10 mouse cellular contexts compared by ENCODE assay signal in the genomic region with DNA sequence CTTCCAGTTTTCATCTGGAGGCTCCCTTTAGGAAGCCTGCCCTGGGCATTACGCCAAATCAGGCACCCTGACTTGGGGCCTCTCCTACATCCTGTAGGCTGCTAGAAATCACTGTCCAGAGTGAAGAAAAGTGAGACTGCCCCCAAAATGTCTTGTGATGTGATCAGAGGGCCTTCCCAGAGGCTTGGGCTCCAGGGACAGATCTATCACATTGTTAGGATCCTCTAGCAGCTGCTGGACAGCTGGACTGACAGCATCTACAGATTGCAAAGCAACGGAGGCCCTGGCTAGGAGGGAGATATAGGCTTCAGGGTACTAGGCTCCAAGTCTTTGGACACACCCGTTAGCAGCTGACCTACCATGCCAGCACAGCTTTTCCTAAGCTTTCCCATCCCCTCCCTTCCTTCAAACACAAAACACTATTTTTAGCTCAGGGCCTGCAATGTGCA. TPM values are rescaled to one million over a fixed set of nuclear protein-coding genes. Genes with fewer than 3 reads are reported as not detected.
DNase-seq lines count a peak whose midpoint lies in the region; ATAC-seq lines count a peak whose summit lies in the region.
"Had no signal": no experiment of that assay in that cellular context is flagged by ENCODE, and none has a peak within 500 bp of the region (broad histone marks: within the 10 kb centered on the region; RNA-seq: fewer than 3 reads in every experiment).

No protein-coding gene starts in this region.

- peak; percentile 26 for DNase-seq in gastrocnemius, postnatal 14 days
- DNase-seq in gastrocnemius, postnatal 10 days = no peak
- peak; percentile 72 for DNase-seq in NIH3T3 (ENCODE audit: low read depth)
- DNase-seq in thymus, postnatal 10 days (ENCODE audit: low spot score in 2 of 2) = no peak
- DNase-seq in frontal cortex, adult 2 months (ENCODE audit: extremely low spot score in 1 of 2, low spot score in 1 of 2) = no peak
- DNase-seq in layer of hippocampus, adult 18-20 months (ENCODE audit: low spot score in 2 of 2) = no peak
- DNase-seq: layer of hippocampus, adult 9-11 months had no signal

- H3K9me3 ChIP-seq in heart, embryonic 12.5 days (replicated peaks) = no peaks in the 10 kb centered on the region
- no peaks in the 10 kb centered on the region for H3K9me3 ChIP-seq in limb, embryonic 15.5 days

- peak overlapping the region; percentile 38 for H3K4me2 ChIP-seq in heart, embryonic 12.5 days
- no peak overlapping the region for H3K4me2 ChIP-seq in limb, embryonic 15.5 days

- no peak overlapping the region for H3K4me3 ChIP-seq in heart, embryonic 12.5 days
- no peak overlapping the region for H3K4me3 ChIP-seq in limb, embryonic 15.5 days

- WGBS in heart, embryonic 12.5 days = 29% methylated on average over 3 of the region's 3 CpGs
- WGBS in limb, embryonic 15.5 days = 46% methylated on average over 3 of the region's 3 CpGs

- intact Hi-C loops in gastrocnemius, postnatal 14 days (cut with DNase I; ENCODE audit: low total_unique reads) = no loop called here

- H3K9ac ChIP-seq in heart, embryonic 12.5 days = peak overlapping the region; percentile 29; the same call in 1 of the 2 replicates
- no peak overlapping the region for H3K9ac ChIP-seq in limb, embryonic 15.5 days

- H3K27ac ChIP-seq in heart, embryonic 12.5 days (ENCODE audit: poor library complexity, severe bottlenecking) = peak overlapping the region; percentile 95
- H3K27ac ChIP-seq in limb, embryonic 15.5 days = peak overlapping the region; percentile 86

- peaks cover 91% of the 10 kb centered on the region for H3K36me3 ChIP-seq in heart, embryonic 12.5 days
- H3K36me3 ChIP-seq in limb, embryonic 15.5 days = peaks cover 88% of the 10 kb centered on the region

- H3K27me3 ChIP-seq in heart, embryonic 12.5 days (replicated peaks) = no peaks in the 10 kb centered on the region
- no peaks in the 10 kb centered on the region for H3K27me3 ChIP-seq in limb, embryonic 15.5 days
- H3K27me3 ChIP-seq: CH12.LX had no signal

- peaks cover 96% of the 10 kb centered on the region for H3K4me1 ChIP-seq in heart, embryonic 12.5 days (replicated peaks)
- peaks cover 53% of the 10 kb centered on the region for H3K4me1 ChIP-seq in limb, embryonic 15.5 days

- ATAC-seq in heart, embryonic 12.5 days (ENCODE audit: insufficient number of reproducible peaks, low FRiP score) = 0 out of 2 replicates have a peak, but pooled peaks have one; percentile 47
- ATAC-seq in limb, embryonic 15.5 days (ENCODE audit: insufficient number of reproducible peaks, low FRiP score, low TSS enrichment, low read depth) = peak; percentile 56

RNA-seq across cellular contexts. Expression of gene Wdr1, which starts 13.5 kb away (rescaled TPM):
- 10 to 100 TPM; 73.7 to 98.4 TPM for total RNA-seq in gastrocnemius, postnatal 14 days (2021)
- total RNA-seq in gastrocnemius, postnatal 10 days (2021) = 100 to 1,000 TPM; 137 to 146 TPM
- 253 and 257 TPM in 2 replicates for polyA plus RNA-seq in heart, embryonic 12.5 days (2016; fragmentation: Nextera tagmentation; extraction: Ambion mirVana)
- polyA plus RNA-seq in limb, embryonic 15.5 days (2015; fragmentation: Nextera tagmentation; extraction: Ambion mirVana) = 222 and 245 TPM in 2 replicates
- 167 and 173 TPM in 2 replicates for polyA plus RNA-seq in frontal cortex, adult 2 months (2012; rRNA removed)
- total RNA-seq in layer of hippocampus, adult 18-20 months (2021) = 100 to 1,000 TPM; 194 to 201 TPM

RNA-seq across cellular contexts. Expression of gene Slc2a9, which starts 46.5 kb away (rescaled TPM):
- under 1 TPM; 0.86 to 0.96 TPM for total RNA-seq in gastrocnemius, postnatal 14 days (2021)
- 1 to 10 TPM; 1.2 to 1.5 TPM for total RNA-seq in gastrocnemius, postnatal 10 days (2021)
- polyA plus RNA-seq in heart, embryonic 12.5 days (2016; fragmentation: Nextera tagmentation; extraction: Ambion mirVana) = 0.22 and 0.71 TPM in 2 replicates
- polyA plus RNA-seq in limb, embryonic 15.5 days (2015; fragmentation: Nextera tagmentation; extraction: Ambion mirVana) = 0.35 and 0.68 TPM in 2 replicates
- polyA plus RNA-seq in frontal cortex, adult 2 months (2012; rRNA removed) = 1.0 and 1.7 TPM in 2 replicates
- total RNA-seq in layer of hippocampus, adult 18-20 months (2021) = 1 to 10 TPM; 2.4 to 3.3 TPM

Comparison
In these comparisons a context has a peak if more than half of its experiments do, and no peak if none do; other contexts are left out.
1. DNase-seq: peak in gastrocnemius, postnatal 14 days (single experiment) and NIH3T3 (single experiment); none in gastrocnemius, postnatal 10 days (single experiment), thymus, postnatal 10 days (0 of 2), frontal cortex, adult 2 months (0 of 2) and layer of hippocampus, adult 18-20 months (0 of 2).